Mouse (Mus musculus): ENCODE measurements at regions not wholly inside any gene's neighbourhood (a gene's known extent, or its start where the extent isn't known, plus 50 kb on each side); places are given as distances from the start of the nearest gene placed in this dataset.
A peak's percentile ranks its signal among the peaks of the same experiment; 100 is the strongest.

GRCm38 (mm10) chr1:43633246-43633645, 97.2 kb upstream of the 1500015O10Rik start:
- no peak for DNase-seq (ENCODE audit: low spot score in 2 of 2)

GRCm38 (mm10) chr1:43635718-43636117, 94.7 kb upstream of the 1500015O10Rik start:
- DNase-seq (ENCODE audit: low spot score in 2 of 2) = no peak

GRCm38 (mm10) chr1:43637956-43638355, 92.4 kb upstream of the 1500015O10Rik start:
- DNase-seq (ENCODE audit: low spot score in 2 of 2) = peak; percentile 19 to 21

- no peak for DNase-seq (ENCODE audit: low spot score in 2 of 2)
Measured at GRCm38 (mm10) chr1:43672031-43672430, 58.4 kb upstream of the 1500015O10Rik start.

Measured in right cerebral cortex, postnatal 10 days (tissue).